Mouse (Mus musculus): ENCODE data around the gene Cacna1d. TPM values are rescaled to one million over a fixed set of nuclear protein-coding genes. Genes with fewer than 3 reads are reported as not detected.

Cacna1d gene
- total RNA-seq, 2 experiments from 2014 or later, result 46.3 to 56.7 TPM

- DNase-seq (ENCODE audit: low spot score in 2 of 2), result no peak
- intact Hi-C loops (cut with DNase I), result no loop called here
Measured at GRCm38 (mm10) chr14:30068566-30068965, 422.7 kb downstream of the Cacna1d start.

GRCm38 (mm10) chr14:30066752-30067151, 424.5 kb downstream of the Cacna1d start:
- intact Hi-C loops (cut with DNase I), result no loop called here
- no peak for DNase-seq (ENCODE audit: low spot score in 2 of 2)

DNA sequence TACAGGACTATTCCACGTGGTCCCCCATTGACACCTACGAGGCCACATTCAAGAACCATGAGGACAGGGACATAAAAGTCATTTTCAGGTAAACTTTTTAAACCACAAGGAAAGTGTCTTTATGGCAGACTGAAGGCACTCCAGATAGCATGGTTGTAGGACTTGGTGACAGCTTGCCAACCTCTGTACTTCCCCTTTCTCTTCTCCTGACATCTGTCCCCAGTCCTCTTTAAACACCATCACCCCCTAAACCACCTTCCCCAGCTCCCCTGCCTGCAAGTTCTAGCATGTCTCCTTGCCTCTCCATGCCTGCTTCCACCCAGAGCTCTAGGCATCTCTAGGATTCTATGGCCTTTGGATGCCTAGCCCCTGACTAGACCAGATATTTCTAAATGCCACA, 426.4 kb downstream of the Cacna1d start:
- intact Hi-C loops (cut with DNase I), result no loop called here

DNA sequence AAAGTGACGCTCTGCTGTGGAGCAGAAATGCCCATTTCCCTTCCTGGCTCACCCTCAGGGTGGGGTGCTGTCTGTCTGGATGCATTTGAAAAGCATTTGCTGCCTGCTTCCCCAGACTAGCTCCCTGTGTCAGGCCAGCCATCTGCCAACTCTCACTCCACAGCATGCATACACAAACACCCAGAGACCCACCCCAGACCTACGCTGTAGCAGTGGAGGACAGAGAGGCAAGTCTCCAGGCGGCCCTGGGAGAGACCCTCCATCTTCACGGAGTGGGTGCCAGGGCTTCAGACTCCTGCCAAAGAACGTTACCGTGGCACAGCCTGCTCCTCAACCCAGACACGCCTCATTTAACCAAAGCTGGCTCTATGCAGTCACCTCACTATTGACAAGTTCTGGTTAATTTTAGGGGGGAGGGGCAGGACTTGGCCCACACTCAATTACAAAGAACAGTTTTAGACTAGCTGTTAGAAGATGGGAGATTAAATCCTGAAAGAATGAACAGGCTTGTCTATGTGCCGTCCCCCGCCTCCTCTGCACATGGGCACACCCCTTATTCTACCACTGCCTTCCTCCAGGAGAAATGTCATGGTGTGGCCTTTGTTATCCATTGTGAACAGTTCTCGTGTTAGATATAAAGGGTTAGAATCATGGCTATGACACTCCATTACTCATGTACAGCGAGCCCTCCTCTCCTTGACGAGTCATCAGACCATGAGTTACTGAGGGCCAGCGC, 435.1 kb downstream of the Cacna1d start:
- DNase-seq (ENCODE audit: low spot score in 2 of 2), result peak; percentile 30 to 47
- intact Hi-C loops (cut with DNase I), result no loop called here

More for the DNA sequence above, 426.4 kb downstream of the Cacna1d start:
- no peak for DNase-seq (ENCODE audit: low spot score in 2 of 2)

GRCm38 (mm10) chr14:30054922-30055321, 436.3 kb downstream of the Cacna1d start:
- no peak for DNase-seq (ENCODE audit: low spot score in 2 of 2)
- intact Hi-C loops (cut with DNase I), result no loop called here

- no peak for DNase-seq (ENCODE audit: low spot score in 2 of 2)
- intact Hi-C loops (cut with DNase I), result no loop called here
Measured at GRCm38 (mm10) chr14:30050280-30050679, 441.0 kb downstream of the Cacna1d start.

- no peak for DNase-seq (ENCODE audit: low spot score in 2 of 2)
- intact Hi-C loops (cut with DNase I), result no loop called here
Measured at GRCm38 (mm10) chr14:30048049-30048448, 443.2 kb downstream of the Cacna1d start.

- no peak for DNase-seq (ENCODE audit: low spot score in 2 of 2)
- intact Hi-C loops (cut with DNase I), result no loop called here
Measured at GRCm38 (mm10) chr14:30046976-30047375, 444.3 kb downstream of the Cacna1d start.

GRCm38 (mm10) chr14:30045704-30046220, 445.5 kb downstream of the Cacna1d start:
- intact Hi-C loops (cut with DNase I), result no loop called here
- DNase-seq (ENCODE audit: low spot score in 2 of 2), result no peak

GRCm38 (mm10) chr14:30045239-30045638, 446.0 kb downstream of the Cacna1d start:
- intact Hi-C loops (cut with DNase I), result no loop called here
- DNase-seq (ENCODE audit: low spot score in 2 of 2), result no peak

DNA sequence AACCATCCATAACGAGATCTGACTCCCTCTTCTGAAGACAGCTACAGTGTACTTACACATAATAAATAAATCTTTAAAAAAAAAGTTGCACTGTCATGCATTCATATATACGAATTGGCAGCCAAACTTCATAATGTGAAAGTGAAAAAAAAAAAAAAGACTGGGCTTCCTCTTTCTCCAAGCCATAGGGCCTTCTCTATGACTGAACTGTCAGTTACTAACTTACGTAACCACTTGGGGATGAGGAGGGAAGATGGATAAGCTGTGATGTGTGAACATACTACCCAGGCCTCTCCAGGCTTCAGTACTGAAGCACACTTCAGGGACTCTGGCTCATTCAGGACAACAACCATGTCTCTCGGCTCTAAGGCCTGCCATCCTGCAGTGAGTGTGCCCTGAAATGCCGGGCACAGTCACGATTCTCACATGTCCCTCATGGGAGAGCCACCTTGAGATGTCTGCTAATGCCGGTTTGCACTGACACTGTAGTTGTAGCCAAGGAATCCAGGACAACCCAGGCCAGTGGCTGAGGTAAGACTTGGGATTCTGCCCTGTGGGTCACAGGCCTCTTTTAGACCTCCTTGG, 447.8 kb downstream of the Cacna1d start:
- intact Hi-C loops (cut with DNase I), result no loop called here
- DNase-seq (ENCODE audit: low spot score in 2 of 2), result no peak

DNA sequence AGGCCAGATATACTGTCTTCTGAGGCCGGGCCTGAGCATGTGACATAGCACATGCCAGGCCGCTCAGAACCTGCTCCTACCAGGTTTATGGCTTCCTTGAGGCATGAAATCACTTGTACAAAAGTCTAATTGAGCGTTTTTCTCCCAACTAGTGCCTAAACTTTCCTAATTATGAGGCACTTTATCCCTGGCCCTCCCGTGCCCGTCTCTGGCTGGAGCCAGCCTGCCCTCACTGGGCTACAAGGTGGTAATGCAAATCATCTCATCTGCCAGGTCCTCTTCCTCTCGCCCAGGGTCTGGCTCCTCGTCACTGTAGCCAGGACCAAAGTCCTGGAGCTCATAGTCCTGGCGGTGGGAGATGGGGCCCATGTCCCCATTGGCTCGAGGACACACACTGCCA, 449.4 kb downstream of the Cacna1d start:
- DNase-seq (ENCODE audit: low spot score in 2 of 2), result no peak
- intact Hi-C loops (cut with DNase I), result no loop called here

DNA sequence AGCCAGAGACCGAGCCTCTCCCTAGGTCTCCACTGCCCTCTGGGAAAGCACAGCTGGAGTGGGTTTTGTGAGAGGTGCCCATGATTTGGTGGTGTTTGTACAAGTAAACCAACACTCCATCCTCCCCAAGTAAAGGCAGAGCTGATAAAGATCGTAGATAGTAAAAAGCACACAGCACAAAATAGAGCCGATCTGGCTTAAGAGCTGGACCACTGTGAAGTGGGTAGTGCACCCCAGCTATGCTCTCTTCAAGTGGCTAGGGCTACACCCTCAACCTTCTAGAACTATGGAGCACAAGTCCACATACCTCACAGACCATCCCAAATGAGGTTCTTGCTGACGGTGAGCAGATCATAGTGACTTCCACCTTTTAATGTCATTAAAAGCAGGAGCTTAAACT, 451.8 kb downstream of the Cacna1d start:
- DNase-seq (ENCODE audit: low spot score in 2 of 2), result no peak
- intact Hi-C loops (cut with DNase I), result no loop called here

- DNase-seq (ENCODE audit: low spot score in 2 of 2), result no peak
Measured at GRCm38 (mm10) chr14:30038431-30038830, 452.8 kb downstream of the Cacna1d start.

GRCm38 (mm10) chr14:30033405-30033804, 457.9 kb downstream of the Cacna1d start:
- intact Hi-C loops (cut with DNase I), result no loop called here
- DNase-seq (ENCODE audit: low spot score in 2 of 2), result no peak

More at GRCm38 (mm10) chr14:30038431-30038830, 452.8 kb downstream of the Cacna1d start:
- intact Hi-C loops (cut with DNase I), result no loop called here

- no peak for DNase-seq (ENCODE audit: low spot score in 2 of 2)
- intact Hi-C loops (cut with DNase I), result no loop called here
Measured at GRCm38 (mm10) chr14:30027378-30027777, 463.9 kb downstream of the Cacna1d start.

DNA sequence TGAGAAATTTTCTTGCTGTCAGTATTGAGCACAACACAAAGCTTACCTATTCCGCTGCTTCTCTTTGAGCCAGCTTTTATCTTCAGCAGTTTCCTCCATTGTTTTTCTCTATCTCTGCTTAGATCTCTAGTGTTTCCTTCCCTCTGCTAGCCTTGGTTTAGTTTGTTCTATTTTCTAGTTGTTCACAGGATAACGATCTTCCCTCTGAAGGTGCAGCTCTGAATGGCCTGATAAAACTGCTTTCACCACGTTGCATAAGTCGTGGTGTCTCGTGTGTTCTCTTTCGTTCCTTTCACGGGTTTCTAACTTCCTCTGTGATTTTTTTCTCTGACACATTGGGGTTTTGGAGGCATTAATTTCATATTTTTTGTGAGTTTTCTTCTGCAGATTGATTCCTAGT, 466.9 kb downstream of the Cacna1d start:
- intact Hi-C loops (cut with DNase I), result no loop called here
- no peak for DNase-seq (ENCODE audit: low spot score in 2 of 2)

DNA sequence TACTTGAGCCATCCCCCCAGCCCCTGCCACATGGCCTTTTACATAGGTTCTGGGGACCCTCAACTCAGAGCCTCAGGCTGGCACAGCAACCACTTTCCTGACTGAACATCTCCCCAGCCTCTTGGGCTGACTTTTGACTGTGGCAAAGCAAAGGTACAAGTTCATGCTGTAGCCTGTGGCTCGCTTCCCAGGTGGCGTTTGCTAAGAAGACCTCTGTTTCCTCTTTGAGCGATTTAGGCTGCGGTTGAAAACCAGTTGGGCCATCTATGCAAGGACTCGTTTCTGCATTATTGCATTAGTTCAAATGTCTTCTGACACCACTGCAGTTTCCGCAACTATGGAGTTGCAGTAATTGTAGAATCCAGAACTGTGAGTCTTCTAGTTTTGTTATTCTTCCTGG, 468.8 kb downstream of the Cacna1d start:
- intact Hi-C loops (cut with DNase I), result no loop called here
- no peak for DNase-seq (ENCODE audit: low spot score in 2 of 2)

DNA sequence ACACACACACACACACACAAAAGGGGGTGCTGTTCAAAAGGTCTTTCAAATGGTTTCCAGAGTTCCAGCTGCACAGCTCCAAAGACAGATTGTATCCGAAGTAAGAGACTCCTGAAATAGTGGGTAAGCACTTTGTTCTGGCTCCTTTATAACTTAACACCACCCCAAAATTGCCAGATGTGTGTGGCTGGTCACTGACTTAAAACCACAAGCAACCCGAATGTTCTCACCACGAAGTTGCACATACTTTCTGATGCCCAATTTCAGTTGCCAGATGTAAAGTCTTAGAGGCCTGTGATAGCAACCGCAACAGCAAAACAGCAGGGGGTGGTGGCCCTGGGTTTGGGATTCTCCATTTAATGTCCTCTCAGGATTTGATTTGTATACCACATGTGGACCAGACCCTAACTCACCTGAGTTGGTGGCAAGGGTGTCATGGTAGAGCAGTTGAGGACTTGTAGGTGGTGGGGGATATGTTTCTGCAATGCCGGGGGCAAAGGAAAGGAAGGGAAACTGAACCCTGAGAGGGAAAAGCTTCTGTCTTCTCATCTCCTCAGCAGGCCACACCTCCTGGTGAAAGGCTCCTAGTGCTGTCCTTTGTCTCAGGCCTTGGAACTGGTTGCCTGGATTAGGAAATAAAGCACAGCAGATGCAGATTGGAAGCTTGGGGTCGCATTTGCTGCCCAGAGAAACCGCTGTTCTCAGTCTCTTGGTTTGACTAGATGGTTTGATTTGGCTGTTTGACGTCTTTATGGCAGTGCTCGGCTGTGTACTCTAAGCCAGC, 471.3 kb downstream of the Cacna1d start:
- intact Hi-C loops (cut with DNase I), result no loop called here
- no peak for DNase-seq (ENCODE audit: low spot score in 2 of 2)

GRCm38 (mm10) chr14:30019375-30019774, 471.9 kb downstream of the Cacna1d start:
- DNase-seq (ENCODE audit: low spot score in 2 of 2), result no peak
- intact Hi-C loops (cut with DNase I), result no loop called here

All from left cerebral cortex, postnatal 14 days (tissue).